Mouse (Mus musculus) embryonic facial prominence, embryonic 14.5 days (tissue): ENCODE results near the gene Hist3h2a. TPM values are rescaled to one million over a fixed set of nuclear protein-coding genes. Genes with fewer than 3 reads are reported as not detected.
A peak's percentile ranks its signal among the peaks of the same experiment; 100 is the strongest.

ENCODE experiments used
- ATAC-seq: fragments of 200-750 bp; cut with Nextera tagmentation; 2 replicates; pipeline ENCODE4 v1.8.0; 2017; ENCODE audit warnings: low read depth, moderate number of reproducible peaks, moderate TSS enrichment
- DNase-seq: peaks from one replicate; pipeline ENCODE4 v3.0.0-alpha.2; 2015; ENCODE audit warnings: low spot score
- H3K27ac ChIP-seq: fragments of 300-500 bp; sonication (generic); replicated peaks from 2 replicates; pipeline ENCODE4 v1.5.1; 2014; ENCODE audit warnings: low read depth, mild to moderate bottlenecking, low read length, moderate library complexity
- H3K27me3 ChIP-seq: fragments of 300-500 bp; sonication (generic); replicated peaks from 2 replicates; pipeline ENCODE4 v1.6.1; 2014; ENCODE audit warnings: low read length; ENCODE audit not compliant: control insufficient read depth, insufficient read depth
- H3K36me3 ChIP-seq: fragments of 300-500 bp; sonication (generic); 2 replicates; pipeline ENCODE4 v1.6.1; 2014; ENCODE audit warnings: low read length, mixed read lengths; ENCODE audit not compliant: control insufficient read depth, insufficient read depth
- H3K4me1 ChIP-seq: fragments of 300-500 bp; sonication (generic); 2 replicates; pipeline ENCODE4 v1.6.1; 2014; ENCODE audit warnings: antibody characterized with exemption, low read length; ENCODE audit not compliant: control insufficient read depth, insufficient read depth
- H3K4me2 ChIP-seq: fragments of 300-500 bp; sonication (generic); 2 replicates; pipeline ENCODE4 v1.6.1; 2014; ENCODE audit warnings: low read depth, mild to moderate bottlenecking, low read length, moderate library complexity, mixed read lengths
- H3K4me3 ChIP-seq: fragments of 300-500 bp; sonication (generic); 2 replicates; pipeline ENCODE4 v1.5.1; 2014; ENCODE audit warnings: low read depth, mild to moderate bottlenecking, low read length
- H3K9ac ChIP-seq: fragments of 300-500 bp; sonication (generic); 2 replicates; pipeline ENCODE4 v1.6.1; 2014; ENCODE audit warnings: low read depth, mild to moderate bottlenecking, low read length, moderate library complexity, mixed read lengths
- H3K9me3 ChIP-seq: fragments of 300-500 bp; sonication (generic); 2 replicates; pipeline ENCODE4 v1.6.1; 2016; ENCODE audit warnings: low read length; ENCODE audit not compliant: control insufficient read depth
- WGBS: fragments of 180-500 bp; shearing (Covaris S2); extraction: QIAGEN DNeasy Blood & Tissue Kit; methylation state at CpG from one replicate; pipeline ENCODE4 v1.1.7; 2014; 5-methylcytosine and 5-hydroxymethylcytosine counted together
- polyA plus RNA-seq: library from polyadenylated mRNA; unstranded; fragments of >200 nt; fragmentation: Nextera tagmentation; extraction: Ambion mirVana; gene quantifications from 2 replicates; pipeline ENCODE4 v1.2.1, GENCODE M21; 2014

Gene Hist3h2a
- polyA plus RNA-seq, 1 experiment from 2014 or later, result 27.6 TPM

DNA sequence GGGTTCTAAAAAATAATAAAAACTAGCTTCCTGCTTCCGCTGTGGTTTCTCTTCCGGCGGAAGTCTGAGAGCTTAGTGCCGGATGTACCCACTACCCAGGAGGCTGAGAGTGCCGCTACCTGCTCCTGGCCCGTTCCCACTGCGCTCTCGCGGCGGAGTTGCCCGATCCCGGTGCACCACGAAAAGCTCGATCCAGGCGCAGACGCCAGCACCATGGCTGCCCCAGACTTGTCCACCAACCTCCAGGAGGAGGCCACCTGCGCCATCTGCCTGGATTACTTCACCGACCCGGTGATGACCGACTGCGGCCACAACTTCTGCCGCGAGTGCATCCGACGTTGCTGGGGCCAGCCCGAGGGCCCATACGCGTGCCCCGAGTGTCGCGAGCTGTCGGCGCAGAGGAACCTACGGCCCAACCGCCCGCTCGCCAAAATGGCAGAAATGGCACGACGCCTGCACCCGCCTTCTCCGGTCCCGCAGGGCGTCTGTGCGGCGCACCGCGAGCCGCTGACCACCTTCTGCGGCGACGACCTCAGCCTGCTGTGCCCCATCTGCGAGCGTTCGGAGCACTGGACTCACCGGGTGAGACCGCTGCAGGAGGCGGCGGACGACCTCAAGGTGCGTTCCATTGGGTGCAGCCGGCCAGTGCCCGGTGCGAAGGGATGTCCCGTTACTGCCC is 23.7 kb downstream of the Hist3h2a start, which contains the start of gene Trim11:
Gene Trim11, plus strand, starts transcription at position 67 of the 679 bp plus-strand sequence.
- Histone ChIP-seq H3K27ac (peak within 1 kb of the TSS; percentile 75), H3K9me3 (no peaks in the 10 kb centered on the region), H3K4me1 (peaks cover 20% of the 10 kb centered on the region), H3K9ac (peak within 1 kb of the TSS; percentile 93), H3K36me3 (peaks cover 18% of the 10 kb centered on the region), H3K4me2 (peak within 1 kb of the TSS; percentile 98), H3K27me3 (no peaks in the 10 kb centered on the region), H3K4me3 (peak within 1 kb of the TSS; percentile 100)
- 0% methylated on average over 60 of the region's 64 CpGs for WGBS
- ATAC-seq, result peak; percentile 69
- DNase-seq, result peak; percentile 90

DNA sequence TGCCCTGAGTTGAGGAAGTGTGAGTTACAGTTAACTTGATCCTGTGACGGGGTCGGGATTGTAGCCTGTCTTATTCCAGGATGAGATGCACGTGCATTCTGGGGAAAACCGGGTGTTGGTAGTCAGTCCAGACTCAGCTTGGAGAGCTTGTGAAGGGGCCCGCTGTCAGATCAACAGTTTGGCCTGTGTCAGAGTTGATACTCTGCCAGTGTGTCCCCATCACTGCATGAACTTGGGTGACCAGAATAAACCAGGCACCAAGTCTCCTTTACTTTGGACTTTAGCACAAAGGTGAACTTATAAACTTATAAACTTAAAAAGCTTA is 24.2 kb downstream of the Hist3h2a start:
- WGBS, result 7% methylated on average over 5 of the region's 5 CpGs
- Histone ChIP-seq H3K4me1 (peaks cover 20% of the 10 kb centered on the region), H3K27me3 (no peaks in the 10 kb centered on the region), H3K4me2 (peak overlapping the region; percentile 98), H3K9ac (peak overlapping the region; percentile 93), H3K27ac (no peak overlapping the region), H3K4me3 (peak overlapping the region; percentile 100), H3K36me3 (peaks cover 20% of the 10 kb centered on the region), H3K9me3 (no peaks in the 10 kb centered on the region)
- ATAC-seq (no peak), DNase-seq (no peak)

- ATAC-seq (no peak), DNase-seq (no peak)
- no peaks in the 10 kb centered on the region for H3K27me3 ChIP-seq
- H3K27ac ChIP-seq, result no peak overlapping the region
- peak overlapping the region; percentile 98 for H3K4me2 ChIP-seq
- WGBS, result 71% methylated on average over 3 of the region's 3 CpGs
- peak overlapping the region; percentile 100 for H3K4me3 ChIP-seq
- H3K4me1 ChIP-seq, result peaks cover 20% of the 10 kb centered on the region
- peak overlapping the region; percentile 93 for H3K9ac ChIP-seq
- H3K36me3 ChIP-seq, result peaks cover 25% of the 10 kb centered on the region
- no peaks in the 10 kb centered on the region for H3K9me3 ChIP-seq
Measured at GRCm38 (mm10) chr11:58979183-58979582, 24.7 kb downstream of the Hist3h2a start.

DNA sequence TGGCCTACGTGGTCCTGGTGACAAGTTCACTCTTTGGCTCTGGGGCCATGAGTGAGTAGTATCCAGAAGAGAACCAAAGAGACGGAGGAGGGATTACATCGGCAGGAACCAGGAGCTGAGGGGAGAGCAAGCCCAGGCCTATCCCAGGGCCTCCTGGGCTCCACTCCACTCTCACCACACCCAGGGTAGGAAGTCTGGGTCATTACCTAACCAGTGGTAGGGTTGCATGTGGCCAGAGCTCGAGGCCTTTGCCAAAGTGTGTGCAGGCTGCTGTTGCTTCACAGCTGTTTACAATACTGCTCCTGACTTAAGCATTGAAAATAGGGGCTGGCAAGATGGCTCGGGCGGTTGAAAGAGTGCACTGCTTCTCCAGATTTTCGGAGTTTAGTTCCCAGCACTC is 25.2 kb downstream of the Hist3h2a start:
- Histone ChIP-seq H3K9me3 (no peaks in the 10 kb centered on the region), H3K27me3 (no peaks in the 10 kb centered on the region), H3K9ac (peak overlapping the region; percentile 55), H3K27ac (no peak overlapping the region), H3K4me1 (peaks cover 20% of the 10 kb centered on the region), H3K36me3 (peaks cover 26% of the 10 kb centered on the region), H3K4me3 (peak overlapping the region; percentile 100), H3K4me2 (peak overlapping the region; percentile 98)
- 63% methylated on average over 7 of the region's 7 CpGs for WGBS
- ATAC-seq (no peak), DNase-seq (no peak)

- no peak overlapping the region for H3K27ac ChIP-seq
- 60% methylated on average over 5 of the region's 5 CpGs for WGBS
- no peaks in the 10 kb centered on the region for H3K27me3 ChIP-seq
- H3K9me3 ChIP-seq, result no peaks in the 10 kb centered on the region
- peaks cover 31% of the 10 kb centered on the region for H3K36me3 ChIP-seq
- H3K4me2 ChIP-seq, result peak overlapping the region; percentile 98
- H3K4me3 ChIP-seq, result no peak overlapping the region
- DNase-seq (peak; percentile 11), ATAC-seq (no peak)
- peak overlapping the region; percentile 55 for H3K9ac ChIP-seq
- peaks cover 20% of the 10 kb centered on the region for H3K4me1 ChIP-seq
Measured at GRCm38 (mm10) chr11:58980381-58980990, 26.0 kb downstream of the Hist3h2a start.

GRCm38 (mm10) chr11:58981541-58982447 is 27.3 kb downstream of the Hist3h2a start:
- peak; percentile 59; the same call in 1 of the 2 replicates for ATAC-seq
- DNase-seq, result peak; percentile 84
- peaks cover 20% of the 10 kb centered on the region for H3K4me1 ChIP-seq

DNA sequence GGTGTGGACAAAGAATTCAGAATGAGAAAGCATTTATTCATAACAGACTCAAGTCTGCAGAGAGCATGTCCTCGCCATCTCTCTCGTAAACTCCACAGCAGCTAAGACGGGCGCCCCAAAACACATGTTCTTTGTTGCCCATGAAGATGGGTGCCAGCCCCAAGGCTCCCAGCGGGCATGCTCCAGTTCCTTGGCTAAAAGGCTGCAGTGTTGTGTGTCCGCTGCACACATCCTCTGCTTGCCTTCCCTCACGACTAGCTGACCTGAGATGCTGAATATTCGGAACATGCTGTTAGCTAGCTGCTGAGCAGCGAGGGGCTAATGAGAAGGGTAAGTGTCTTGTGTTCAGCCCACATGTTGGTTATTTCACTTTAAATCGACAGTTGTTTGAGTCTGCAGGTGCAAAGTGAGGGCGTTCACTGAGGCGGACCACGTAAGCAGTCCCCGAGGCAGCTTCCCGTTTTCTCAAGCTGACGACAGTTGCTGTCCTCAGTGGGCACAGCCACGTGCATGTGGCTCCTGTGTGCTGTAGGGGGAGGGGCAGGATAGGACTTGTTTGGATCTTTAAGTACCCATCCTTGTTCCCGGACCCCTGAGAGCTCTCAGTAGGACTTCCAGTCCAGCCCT is 28.1 kb downstream of the Hist3h2a start:
- ATAC-seq (no peak), DNase-seq (no peak)
- H3K4me3 ChIP-seq, result no peak overlapping the region
- no peak overlapping the region for H3K9ac ChIP-seq
- WGBS, result 80% methylated on average over 18 of the region's 18 CpGs
- no peak overlapping the region for H3K4me2 ChIP-seq
- H3K4me1 ChIP-seq, result peaks cover 20% of the 10 kb centered on the region
- no peak overlapping the region for H3K27ac ChIP-seq
- H3K36me3 ChIP-seq, result peaks cover 50% of the 10 kb centered on the region
- no peaks in the 10 kb centered on the region for H3K27me3 ChIP-seq
- no peaks in the 10 kb centered on the region for H3K9me3 ChIP-seq

More at GRCm38 (mm10) chr11:58981541-58982447, 27.3 kb downstream of the Hist3h2a start:
- Histone ChIP-seq H3K4me3 (no peak overlapping the region), H3K27ac (no peak overlapping the region), H3K9me3 (no peaks in the 10 kb centered on the region), H3K9ac (no peak overlapping the region), H3K27me3 (no peaks in the 10 kb centered on the region), H3K36me3 (peaks cover 42% of the 10 kb centered on the region), H3K4me2 (no peak overlapping the region)
- WGBS, result 57% methylated on average over 14 of the region's 14 CpGs

DNA sequence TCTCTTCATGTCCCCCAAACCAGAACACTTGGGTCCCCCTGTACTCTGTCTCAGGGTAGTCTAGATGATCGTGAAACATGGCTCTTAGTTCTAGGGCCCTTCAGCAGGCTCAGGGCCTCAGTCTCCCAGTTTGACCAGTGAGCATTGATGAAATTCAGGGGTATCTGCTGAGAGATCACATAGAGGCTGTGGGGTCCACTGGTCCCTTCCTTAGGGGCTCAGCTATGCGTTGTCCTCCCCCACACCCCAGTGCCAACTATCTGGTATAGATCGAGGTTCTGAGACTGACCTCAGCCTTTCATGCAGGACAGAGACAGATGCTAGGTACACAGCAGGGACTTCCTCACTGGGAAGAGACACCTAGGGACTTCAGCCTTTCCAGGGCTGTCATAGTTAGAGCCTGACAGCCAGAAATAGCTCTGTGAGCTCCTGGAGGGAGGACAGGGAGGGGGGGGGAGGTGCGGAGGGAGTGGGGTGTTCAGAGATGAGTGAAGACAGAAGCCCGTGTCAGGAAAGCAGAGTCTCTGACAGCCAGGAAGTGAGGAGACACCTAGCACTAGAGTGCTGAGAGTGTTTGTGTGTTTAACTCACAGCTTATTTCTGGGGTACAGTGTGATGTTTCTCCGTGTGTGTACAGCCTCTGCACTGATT is 29.3 kb downstream of the Hist3h2a start:
- no peak overlapping the region for H3K4me2 ChIP-seq
- ATAC-seq (no peak), DNase-seq (no peak)
- H3K27me3 ChIP-seq, result no peaks in the 10 kb centered on the region
- no peaks in the 10 kb centered on the region for H3K9me3 ChIP-seq
- no peak overlapping the region for H3K4me3 ChIP-seq
- H3K4me1 ChIP-seq, result peaks cover 17% of the 10 kb centered on the region
- H3K36me3 ChIP-seq, result peaks cover 62% of the 10 kb centered on the region
- no peak overlapping the region for H3K27ac ChIP-seq
- 89% methylated on average over 6 of the region's 6 CpGs for WGBS
- no peak overlapping the region for H3K9ac ChIP-seq
